Mouse (Mus musculus): Measurements from ENCODE around the gene Atp4b. TPM values are rescaled to one million over a fixed set of nuclear protein-coding genes. Genes with fewer than 3 reads are reported as not detected.
"Not testable (repeated sequence)": the region's sequence is repeated elsewhere in the genome, so short reads cannot be mapped to it uniquely, and the experiment has no call there.

The Atp4b gene
- polyA plus RNA-seq, 2 experiments: not detected

DNA sequence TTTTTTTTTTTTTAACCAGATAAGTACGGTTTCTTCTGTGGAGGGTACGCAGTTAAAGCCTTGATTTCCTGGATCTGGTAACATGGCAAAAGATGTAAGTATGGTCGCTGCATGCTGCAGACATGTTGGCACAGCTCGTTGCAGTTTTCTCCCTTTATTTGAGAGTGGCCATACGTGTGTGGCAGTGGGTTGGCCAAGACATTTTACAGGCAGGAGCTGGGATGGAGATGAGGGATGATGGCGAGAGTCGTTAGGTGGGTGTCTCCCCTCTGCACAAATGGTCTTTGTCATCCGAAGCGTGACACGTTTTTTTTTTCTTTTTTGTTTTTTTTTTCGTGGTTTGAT is 57.0 kb downstream of the Atp4b start:
- DNase-seq (ENCODE audit: low spot score) (no peak), ATAC-seq (ENCODE audit: low FRiP score, low read depth) (no peak)
- Histone ChIP-seq H3K4me2 (replicated peaks; ENCODE audit: low read depth, low read length, severe bottlenecking) (peak overlapping the region; percentile 77), H3K4me3 (replicated peaks; ENCODE audit: low read length) (peak overlapping the region; percentile 82), H3K27me3 (ENCODE audit: control insufficient read depth, insufficient read depth, low read length) (no peaks in the 10 kb centered on the region), H3K9me3 (ENCODE audit: control insufficient read depth, low read length) (no peaks in the 10 kb centered on the region), H3K36me3 (ENCODE audit: control insufficient read depth, insufficient read depth, low read length) (peaks cover 44% of the 10 kb centered on the region), H3K27ac (replicated peaks; ENCODE audit: low read depth, low read length) (no peak overlapping the region; the same call in 1 of the 2 replicates), H3K4me1 (ENCODE audit: control insufficient read depth, insufficient read depth, low read length) (peaks cover 10% of the 10 kb centered on the region; the same call in 1 of the 2 replicates), H3K9ac (ENCODE audit: low read depth, low read length, severe bottlenecking) (peak overlapping the region; percentile 93)
- TF ChIP-seq POLR2A (IDR thresholded peaks at IDR 0.05; ENCODE audit: borderline replicate concordance, extremely low read depth, insufficient read depth, insufficient read length): no peak
- 2% methylated on average over 11 of the region's 11 CpGs for WGBS

DNA sequence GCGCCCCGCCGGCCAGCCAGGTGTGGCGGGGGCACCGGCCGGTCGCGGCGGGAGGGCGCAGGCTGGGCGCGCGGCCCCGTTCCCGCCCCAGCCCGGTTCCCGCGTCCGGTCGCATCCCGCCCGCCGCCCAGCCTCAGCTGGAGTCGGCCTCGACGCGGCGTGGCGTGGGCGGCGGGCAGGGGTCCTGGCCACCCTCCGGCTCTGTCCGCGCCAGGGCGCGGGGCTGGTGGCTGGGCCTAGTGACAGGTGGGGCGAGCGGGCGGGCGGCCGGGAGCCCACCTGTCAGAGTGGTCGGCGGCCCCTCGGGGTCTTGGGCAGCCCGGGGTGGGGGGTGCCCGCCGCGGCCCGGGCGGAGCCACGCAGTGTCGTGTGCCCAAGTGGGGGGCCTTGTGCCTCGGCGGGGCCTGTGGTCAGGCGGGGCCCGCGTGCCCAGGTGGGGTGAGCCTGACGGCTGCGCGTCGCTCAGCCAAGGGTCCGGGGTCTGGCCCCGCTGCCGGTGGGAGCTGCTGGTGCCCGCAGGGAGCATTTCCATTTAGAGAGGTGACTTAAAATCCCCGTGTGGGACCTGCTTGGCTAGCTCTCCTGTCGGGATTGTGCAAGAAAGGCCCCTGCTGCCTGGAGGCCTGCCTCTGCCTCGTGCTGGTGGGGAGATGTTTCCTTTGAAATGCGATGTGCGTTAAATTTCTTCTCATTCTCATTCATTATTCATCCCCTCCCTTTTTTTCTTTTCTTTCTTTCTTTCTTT is 57.6 kb downstream of the Atp4b start:
- Histone ChIP-seq H3K4me2 (replicated peaks; ENCODE audit: low read depth, low read length, severe bottlenecking) (peak overlapping the region; percentile 77), H3K36me3 (ENCODE audit: control insufficient read depth, insufficient read depth, low read length) (peaks cover 39% of the 10 kb centered on the region), H3K4me3 (replicated peaks; ENCODE audit: low read length) (peak overlapping the region; percentile 82), H3K9me3 (ENCODE audit: control insufficient read depth, low read length) (no peaks in the 10 kb centered on the region), H3K4me1 (ENCODE audit: control insufficient read depth, insufficient read depth, low read length) (peaks cover 10% of the 10 kb centered on the region; the same call in 1 of the 2 replicates), H3K27me3 (ENCODE audit: control insufficient read depth, insufficient read depth, low read length) (no peaks in the 10 kb centered on the region), H3K27ac (replicated peaks; ENCODE audit: low read depth, low read length) (peak overlapping the region; percentile 76), H3K9ac (ENCODE audit: low read depth, low read length, severe bottlenecking) (peak overlapping the region; percentile 93)
- peak; percentile 25 for DNase-seq (ENCODE audit: low spot score)
- under 1% methylated on average over 33 of the region's 70 CpGs for WGBS
- peak; percentile 54 for ATAC-seq (ENCODE audit: low FRiP score, low read depth)
- no peak for TF ChIP-seq POLR2A (IDR thresholded peaks at IDR 0.05; ENCODE audit: borderline replicate concordance, extremely low read depth, insufficient read depth, insufficient read length)

DNA sequence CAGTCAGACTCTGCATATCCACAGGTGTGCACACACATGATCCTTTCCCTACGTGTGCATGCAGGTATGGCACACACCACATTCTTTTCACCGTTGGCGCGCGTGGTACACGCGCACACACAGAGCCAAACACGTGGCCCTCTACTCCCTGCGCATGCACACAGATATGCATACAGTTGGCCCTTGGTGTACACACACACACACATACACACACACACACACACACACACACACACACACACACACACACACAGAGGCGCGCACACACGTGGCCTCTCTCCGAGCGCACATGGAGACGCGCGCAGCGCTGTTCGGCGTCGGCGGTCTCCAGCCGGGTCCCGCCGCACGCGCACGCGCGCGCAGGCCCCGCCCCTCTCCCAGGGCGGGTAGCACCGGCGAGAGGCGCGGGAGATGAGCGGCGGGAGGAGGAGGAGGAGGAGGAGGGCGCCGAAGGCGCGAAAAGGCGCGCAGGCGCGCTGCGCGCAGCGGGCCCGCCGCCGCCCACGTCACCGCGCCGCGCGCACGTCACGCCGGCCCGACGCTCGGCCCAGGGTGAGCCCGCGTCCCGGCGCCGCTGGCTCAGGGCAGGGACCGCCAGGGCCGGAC is 58.3 kb downstream of the Atp4b start, which contains the start of gene Tfdp1:
TSS of gene Tfdp1 (plus strand) at position 497 of the 606 bp plus-strand sequence.
- Histone ChIP-seq H3K36me3 (ENCODE audit: control insufficient read depth, insufficient read depth, low read length) (peaks cover 31% of the 10 kb centered on the region), H3K4me3 (replicated peaks; ENCODE audit: low read length) (peak within 1 kb of the TSS; percentile 82), H3K4me2 (replicated peaks; ENCODE audit: low read depth, low read length, severe bottlenecking) (peak within 1 kb of the TSS; percentile 77), H3K27ac (replicated peaks; ENCODE audit: low read depth, low read length) (peak within 1 kb of the TSS; percentile 76), H3K9me3 (ENCODE audit: control insufficient read depth, low read length) (no peaks in the 10 kb centered on the region), H3K4me1 (ENCODE audit: control insufficient read depth, insufficient read depth, low read length) (peaks cover 10% of the 10 kb centered on the region; the same call in 1 of the 2 replicates), H3K9ac (ENCODE audit: low read depth, low read length, severe bottlenecking) (peak within 1 kb of the TSS; percentile 93), H3K27me3 (ENCODE audit: control insufficient read depth, insufficient read depth, low read length) (no peaks in the 10 kb centered on the region)
- 2% methylated on average over 23 of the region's 72 CpGs for WGBS
- peak; percentile 33; the same call in 1 of the 2 replicates for TF ChIP-seq POLR2A (IDR thresholded peaks at IDR 0.05; ENCODE audit: borderline replicate concordance, extremely low read depth, insufficient read depth, insufficient read length)
- DNase-seq (ENCODE audit: low spot score) (peak; percentile 85), ATAC-seq (ENCODE audit: low FRiP score, low read depth) (peak; percentile 94)

DNA sequence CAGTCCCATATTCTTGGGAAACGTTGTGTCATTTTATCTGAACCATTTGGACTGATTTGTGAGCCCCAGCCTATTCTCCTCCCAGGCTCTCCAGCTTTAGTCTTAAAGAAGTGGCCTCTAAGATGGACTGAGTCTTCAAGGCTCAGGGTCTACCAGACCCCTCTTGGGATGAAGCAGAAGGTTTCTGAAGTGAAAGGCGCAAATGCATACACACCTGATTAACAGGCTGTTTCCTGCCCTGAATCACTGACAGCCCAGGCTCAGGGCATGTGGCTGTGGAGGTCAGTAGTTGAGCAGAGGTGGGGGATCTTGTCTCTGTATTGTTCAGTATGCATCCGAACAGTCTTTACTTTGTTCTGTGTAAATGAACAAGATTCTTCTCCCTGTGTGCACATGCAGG is 58.9 kb downstream of the Atp4b start:
- H3K4me2 ChIP-seq (replicated peaks; ENCODE audit: low read depth, low read length, severe bottlenecking): peak overlapping the region; percentile 77; the same call in 1 of the 2 replicates
- peaks cover 25% of the 10 kb centered on the region for H3K36me3 ChIP-seq (ENCODE audit: control insufficient read depth, insufficient read depth, low read length)
- no peaks in the 10 kb centered on the region for H3K9me3 ChIP-seq (ENCODE audit: control insufficient read depth, low read length)
- no peak for ATAC-seq (ENCODE audit: low FRiP score, low read depth)
- DNase-seq (ENCODE audit: low spot score): no peak
- 76% methylated on average over 3 of the region's 3 CpGs for WGBS
- peaks cover 10% of the 10 kb centered on the region; the same call in 1 of the 2 replicates for H3K4me1 ChIP-seq (ENCODE audit: control insufficient read depth, insufficient read depth, low read length)
- TF ChIP-seq POLR2A (IDR thresholded peaks at IDR 0.05; ENCODE audit: borderline replicate concordance, extremely low read depth, insufficient read depth, insufficient read length): no peak
- no peaks in the 10 kb centered on the region for H3K27me3 ChIP-seq (ENCODE audit: control insufficient read depth, insufficient read depth, low read length)
- H3K27ac ChIP-seq (replicated peaks; ENCODE audit: low read depth, low read length): no peak overlapping the region; the same call in 1 of the 2 replicates
- H3K9ac ChIP-seq (ENCODE audit: low read depth, low read length, severe bottlenecking): peak overlapping the region; percentile 93
- 0 out of 2 replicates have a peak overlapping the region, but pooled peaks have one; percentile 82 for H3K4me3 ChIP-seq (replicated peaks; ENCODE audit: low read length)

DNA sequence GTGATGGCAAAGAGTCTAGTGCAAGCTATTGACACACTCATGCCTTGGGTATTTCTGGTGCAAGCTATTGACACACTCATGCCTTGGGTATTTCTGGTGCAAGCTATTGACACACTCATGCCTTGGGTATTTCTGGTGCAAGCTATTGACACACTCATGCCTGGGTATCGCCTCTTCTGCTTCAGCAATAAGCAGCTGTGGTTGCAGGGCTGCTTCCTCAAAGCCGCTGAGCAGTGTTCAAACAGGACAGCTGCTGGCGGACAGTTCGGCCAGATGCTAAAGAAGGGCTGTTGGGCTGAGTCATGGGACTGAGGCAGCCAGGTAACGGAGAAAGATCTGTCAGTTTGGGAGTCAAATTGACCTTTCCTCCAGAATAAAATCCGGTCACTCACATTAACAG is 59.4 kb downstream of the Atp4b start:
- H3K9me3 ChIP-seq (ENCODE audit: control insufficient read depth, low read length); H3K4me2 ChIP-seq (replicated peaks; ENCODE audit: low read depth, low read length, severe bottlenecking); H3K9ac ChIP-seq (ENCODE audit: low read depth, low read length, severe bottlenecking); DNase-seq (ENCODE audit: low spot score); H3K27me3 ChIP-seq (ENCODE audit: control insufficient read depth, insufficient read depth, low read length); ATAC-seq (ENCODE audit: low FRiP score, low read depth); H3K27ac ChIP-seq (replicated peaks; ENCODE audit: low read depth, low read length); H3K4me3 ChIP-seq (replicated peaks; ENCODE audit: low read length): not testable (repeated sequence)
- Histone ChIP-seq H3K4me1 (ENCODE audit: control insufficient read depth, insufficient read depth, low read length) (peaks cover 10% of the 10 kb centered on the region; the same call in 1 of the 2 replicates), H3K36me3 (ENCODE audit: control insufficient read depth, insufficient read depth, low read length) (peaks cover 21% of the 10 kb centered on the region)
- whole genome bisulfite sequencing: 91% methylated on average over 6 of the region's 6 CpGs

Other genes starting within 250 kb of the Atp4b start
- gene Lamp1, start 237.7 kb downstream of the Atp4b start, polyA plus RNA-seq (2012; rRNA removed): 300 and 327 TPM in 2 replicates
- 335 and 337 TPM in 2 replicates for gene Lamp1, start 237.7 kb downstream of the Atp4b start, polyA plus RNA-seq (2014; fragmentation: Nextera tagmentation; extraction: Ambion mirVana)
- 9.5 and 11.3 TPM in 2 replicates for gene Grtp1, start 196.2 kb downstream of the Atp4b start, polyA plus RNA-seq (2012; rRNA removed)
- 15.7 and 16.0 TPM in 2 replicates for gene Grtp1, start 196.2 kb downstream of the Atp4b start, polyA plus RNA-seq (2014; fragmentation: Nextera tagmentation; extraction: Ambion mirVana)
- 3.2 and 4.1 TPM in 2 replicates for gene Adprhl1, start 142.7 kb downstream of the Atp4b start, polyA plus RNA-seq (2012; rRNA removed)
- gene Adprhl1, start 142.7 kb downstream of the Atp4b start, polyA plus RNA-seq (2014; fragmentation: Nextera tagmentation; extraction: Ambion mirVana): 4.3 and 5.0 TPM in 2 replicates
- gene Dcun1d2, start 108.7 kb downstream of the Atp4b start, polyA plus RNA-seq (2012; rRNA removed): 32.5 and 35.6 TPM in 2 replicates
- gene Dcun1d2, start 108.7 kb downstream of the Atp4b start, polyA plus RNA-seq (2014; fragmentation: Nextera tagmentation; extraction: Ambion mirVana): 30.5 and 32.6 TPM in 2 replicates
- gene Tmco3, start 108.6 kb downstream of the Atp4b start, polyA plus RNA-seq (2012; rRNA removed): 39.4 and 43.6 TPM in 2 replicates
- 47.0 and 50.6 TPM in 2 replicates for gene Tmco3, start 108.6 kb downstream of the Atp4b start, polyA plus RNA-seq (2014; fragmentation: Nextera tagmentation; extraction: Ambion mirVana)
- 225 and 230 TPM in 2 replicates for gene Tfdp1, start 58.1 kb downstream of the Atp4b start, polyA plus RNA-seq (2012; rRNA removed)
- 162 TPM in 2 replicates for gene Tfdp1, start 58.1 kb downstream of the Atp4b start, polyA plus RNA-seq (2014; fragmentation: Nextera tagmentation; extraction: Ambion mirVana)
- gene Grk1, start 8.3 kb upstream of the Atp4b start, polyA plus RNA-seq (2012; rRNA removed): 0.06 TPM in 2 replicates
- 0.03 TPM in 1 of 2 replicates, not detected in the other for gene Grk1, start 8.3 kb upstream of the Atp4b start, polyA plus RNA-seq (2014; fragmentation: Nextera tagmentation; extraction: Ambion mirVana)
- 0.31 and 0.74 TPM in 2 replicates for gene Tmem255b, start 38.4 kb upstream of the Atp4b start, polyA plus RNA-seq (2012; rRNA removed)
- gene Tmem255b, start 38.4 kb upstream of the Atp4b start, polyA plus RNA-seq (2014; fragmentation: Nextera tagmentation; extraction: Ambion mirVana): 0.70 and 0.86 TPM in 2 replicates
- 44.7 and 48.6 TPM in 2 replicates for gene Gas6, start 97.7 kb upstream of the Atp4b start, polyA plus RNA-seq (2012; rRNA removed)
- gene Gas6, start 97.7 kb upstream of the Atp4b start, polyA plus RNA-seq (2014; fragmentation: Nextera tagmentation; extraction: Ambion mirVana): 31.1 and 32.7 TPM in 2 replicates
- not detected in 2 replicates for gene 1700029H14Rik, start 165.6 kb upstream of the Atp4b start, polyA plus RNA-seq (2012; rRNA removed)
- gene 1700029H14Rik, start 165.6 kb upstream of the Atp4b start, polyA plus RNA-seq (2014; fragmentation: Nextera tagmentation; extraction: Ambion mirVana): not detected in 2 replicates